Mouse (Mus musculus): ENCODE measurements around the gene S100a9. TPM values are rescaled to one million over a fixed set of nuclear protein-coding genes. Genes with fewer than 3 reads are reported as not detected.

Gene S100a9
- total RNA-seq (2021): not detected

- no peak for DNase-seq (ENCODE audit: low spot score in 2 of 2)
- intact Hi-C loops (cut with DNase I): no loop called here
These were observed at the start of gene S100a9 for GRCm38 (mm10) chr3:90695613-90696012. TSS of gene S100a9 (minus strand) at chr3:90695721.

DNA sequence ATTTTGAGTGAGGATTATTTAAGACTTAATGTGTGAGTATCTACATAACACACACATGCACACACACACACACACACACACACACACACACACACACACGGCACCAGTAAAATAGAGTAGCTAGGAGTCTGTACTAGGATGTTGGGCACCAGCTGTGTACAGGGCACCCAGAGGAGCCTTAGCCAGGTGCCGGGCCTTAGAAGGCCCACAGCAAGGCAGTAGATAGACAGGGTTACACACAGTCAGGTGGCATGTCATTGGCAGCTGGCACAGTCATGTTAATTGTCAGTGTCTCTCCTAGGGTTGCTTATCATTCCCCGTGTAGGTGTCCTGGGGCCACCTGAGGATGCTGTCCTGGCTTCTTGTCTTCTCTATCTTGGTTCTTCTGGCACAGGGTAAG, 31.1 kb upstream of the S100a9 start, which contains the start of gene Pglyrp4:
Gene Pglyrp4, plus strand, starts transcription at position 301 of the 400 bp plus-strand sequence.
- intact Hi-C loops (cut with DNase I): no loop called here
- no peak for DNase-seq (ENCODE audit: low spot score in 2 of 2)

GRCm38 (mm10) chr3:90709591-90710460, 14.3 kb upstream of the S100a9 start:
- intact Hi-C loops (cut with DNase I): loop anchor here (5.0 kb wide), 4 partner anchors 43 to 298 kb away; partner anchors contain the start of genes S100a8 and Snapin
- peak; percentile 78 to 83 for DNase-seq (ENCODE audit: low spot score in 2 of 2)

GRCm38 (mm10) chr3:90708523-90709202, 13.1 kb upstream of the S100a9 start:
- intact Hi-C loops (cut with DNase I): loop anchor here (5.0 kb wide), 3 partner anchors 41 to 296 kb away; partner anchors contain the start of gene S100a8
- DNase-seq (ENCODE audit: low spot score in 2 of 2): no peak

- DNase-seq (ENCODE audit: low spot score in 2 of 2): no peak
- intact Hi-C loops (cut with DNase I): no loop called here
These were observed 6.7 kb upstream of the S100a9 start for GRCm38 (mm10) chr3:90702244-90702643.

GRCm38 (mm10) chr3:90693496-90693895, 2.0 kb downstream of the S100a9 start:
- intact Hi-C loops (cut with DNase I): no loop called here
- no peak for DNase-seq (ENCODE audit: low spot score in 2 of 2)

GRCm38 (mm10) chr3:90686835-90687234, 8.7 kb downstream of the S100a9 start:
- DNase-seq (ENCODE audit: low spot score in 2 of 2): no peak
- intact Hi-C loops (cut with DNase I): no loop called here

- no peak for DNase-seq (ENCODE audit: low spot score in 2 of 2)
- intact Hi-C loops (cut with DNase I): no loop called here
These were observed 11.6 kb downstream of the S100a9 start for GRCm38 (mm10) chr3:90683929-90684328.

DNA sequence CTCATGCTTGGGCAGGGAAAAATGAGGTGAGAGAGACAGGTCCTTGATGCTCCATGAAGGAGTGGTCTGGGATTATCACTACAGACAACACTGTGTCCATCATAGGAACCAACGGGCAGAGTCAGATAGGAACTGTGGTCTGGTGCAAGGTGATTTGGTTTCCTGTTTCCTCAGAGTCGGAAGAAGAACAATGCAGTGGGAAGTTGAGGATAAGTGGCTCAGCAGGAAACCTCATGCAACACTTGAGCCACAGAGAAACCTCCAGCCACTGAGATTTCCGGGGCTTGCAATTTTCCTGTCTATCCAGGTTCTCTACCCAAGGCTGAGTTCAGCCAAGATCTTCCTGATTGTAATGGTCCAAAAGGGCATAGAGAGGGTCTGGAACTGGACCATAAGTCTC, 16.9 kb downstream of the S100a9 start:
- intact Hi-C loops (cut with DNase I): no loop called here
- no peak for DNase-seq (ENCODE audit: low spot score in 2 of 2)

- intact Hi-C loops (cut with DNase I): loop anchor here (5.0 kb wide), 1 partner anchor 38 kb away; no protein-coding TSS in a partner anchor
- no peak for DNase-seq (ENCODE audit: low spot score in 2 of 2)
These were observed 26.7 kb downstream of the S100a9 start, which contains the start of gene S100a8 for GRCm38 (mm10) chr3:90668846-90669245. TSS of gene S100a8 (plus strand) at chr3:90668978.

- intact Hi-C loops (cut with DNase I): no loop called here
These were observed 31.3 kb downstream of the S100a9 start for GRCm38 (mm10) chr3:90664219-90664618.

DNA sequence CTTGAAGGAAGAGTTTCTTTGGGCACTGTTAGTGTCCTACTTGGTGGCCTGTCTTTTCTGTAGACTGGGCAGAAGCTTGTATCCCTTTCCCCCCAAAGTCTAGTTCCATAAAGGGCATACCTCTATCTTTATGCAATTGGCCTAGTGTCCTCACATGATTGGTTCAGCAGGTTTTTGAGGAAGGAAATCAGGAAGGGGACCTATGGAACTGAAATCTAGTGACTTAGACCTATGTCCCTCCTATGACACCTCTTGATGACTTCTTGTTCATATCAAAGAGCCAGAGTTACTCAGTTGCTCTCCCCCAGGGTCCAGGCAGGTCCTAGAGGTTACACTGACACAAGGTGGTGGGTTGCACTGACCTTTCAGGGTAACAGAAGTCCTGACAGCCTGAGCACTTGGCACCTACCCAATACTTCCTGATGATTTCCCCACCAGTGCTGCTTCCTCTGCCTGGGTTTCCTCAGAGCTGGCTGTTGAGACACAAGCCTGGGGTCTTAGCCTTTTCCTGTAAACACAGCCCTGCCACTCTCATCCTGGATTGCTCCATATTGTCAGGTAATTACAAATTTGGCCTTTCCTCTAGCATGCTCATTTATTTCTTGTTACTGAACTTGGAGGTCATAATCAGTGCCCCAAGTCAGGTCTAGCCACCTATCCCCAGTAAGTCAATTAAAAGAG, 36.0 kb downstream of the S100a9 start:
- intact Hi-C loops (cut with DNase I): no loop called here

More at GRCm38 (mm10) chr3:90664219-90664618, 31.3 kb downstream of the S100a9 start:
- DNase-seq (ENCODE audit: low spot score in 2 of 2): no peak

DNA sequence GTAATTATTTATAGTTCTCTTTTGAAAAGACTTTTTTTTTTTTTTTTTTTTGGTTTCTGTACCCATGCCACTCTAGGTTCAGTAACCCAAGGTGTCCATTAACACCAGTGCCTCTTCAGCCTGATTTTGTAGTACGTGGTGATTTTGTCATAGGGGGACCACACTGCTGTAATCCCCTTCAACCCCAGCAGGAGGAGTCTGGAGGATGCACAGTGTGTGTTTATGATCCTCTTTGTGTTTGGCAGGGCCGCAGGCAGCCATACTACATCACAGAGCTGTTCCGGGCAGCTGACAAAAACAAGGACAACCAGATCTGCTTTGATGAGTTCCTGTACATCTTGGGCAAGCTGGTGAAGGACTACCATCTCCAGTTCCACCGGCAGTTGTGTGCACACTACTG, 38.1 kb downstream of the S100a9 start:
- intact Hi-C loops (cut with DNase I): no loop called here
- DNase-seq (ENCODE audit: low spot score in 2 of 2): no peak

More for the DNA sequence above, 36.0 kb downstream of the S100a9 start:
- no peak for DNase-seq (ENCODE audit: low spot score in 2 of 2)

DNA sequence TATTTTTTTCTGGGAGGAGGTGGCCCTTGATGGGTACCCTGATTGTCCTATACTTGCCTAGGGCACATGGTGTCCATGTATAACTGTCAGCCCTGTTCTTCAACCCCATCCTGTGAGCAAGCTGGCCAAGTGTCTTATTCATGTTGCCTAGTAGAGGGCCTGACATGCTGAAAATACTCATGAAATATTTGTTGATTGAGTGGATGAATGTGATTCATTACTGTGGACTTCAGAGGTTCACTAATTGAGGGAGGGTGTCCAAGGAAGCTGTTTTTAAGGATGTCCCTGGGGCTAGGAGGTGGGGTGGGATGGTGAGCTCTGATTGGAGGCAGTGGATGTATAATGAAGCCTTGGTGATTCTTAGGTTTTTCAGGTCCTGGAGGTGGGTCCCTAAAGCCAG, 41.8 kb downstream of the S100a9 start, which contains the start of gene S100a7a:
Gene S100a7a, plus strand, starts transcription at position 301 of the 400 bp plus-strand sequence.
- intact Hi-C loops (cut with DNase I): loop anchor here (2.0 to 5.0 kb wide), 3 partner anchors 36 to 159 kb away; partner anchors contain the start of genes S100a1 and S100a13
- no peak for DNase-seq (ENCODE audit: low spot score in 2 of 2)

- intact Hi-C loops (cut with DNase I): loop anchor here (2.0 to 5.0 kb wide), 3 partner anchors 36 to 158 kb away; partner anchors contain the start of genes S100a1 and S100a13
- peak; percentile 71 to 80 for DNase-seq (ENCODE audit: low spot score in 2 of 2)
These were observed 42.5 kb downstream of the S100a9 start for GRCm38 (mm10) chr3:90652878-90653508.

GRCm38 (mm10) chr3:90649832-90650231, 45.7 kb downstream of the S100a9 start:
- DNase-seq (ENCODE audit: low spot score in 2 of 2): no peak
- intact Hi-C loops (cut with DNase I): loop anchor here (2.0 to 5.0 kb wide), 3 partner anchors 33 to 138 kb away; partner anchors contain the start of genes S100a1 and S100a13

- DNase-seq (ENCODE audit: low spot score in 2 of 2): peak in 1 of 2 experiments; percentile 8
- intact Hi-C loops (cut with DNase I): loop anchor here (2.0 kb wide), 1 partner anchor 62 kb away; no protein-coding TSS in a partner anchor
These were observed 46.5 kb downstream of the S100a9 start for GRCm38 (mm10) chr3:90648981-90649380.

DNA sequence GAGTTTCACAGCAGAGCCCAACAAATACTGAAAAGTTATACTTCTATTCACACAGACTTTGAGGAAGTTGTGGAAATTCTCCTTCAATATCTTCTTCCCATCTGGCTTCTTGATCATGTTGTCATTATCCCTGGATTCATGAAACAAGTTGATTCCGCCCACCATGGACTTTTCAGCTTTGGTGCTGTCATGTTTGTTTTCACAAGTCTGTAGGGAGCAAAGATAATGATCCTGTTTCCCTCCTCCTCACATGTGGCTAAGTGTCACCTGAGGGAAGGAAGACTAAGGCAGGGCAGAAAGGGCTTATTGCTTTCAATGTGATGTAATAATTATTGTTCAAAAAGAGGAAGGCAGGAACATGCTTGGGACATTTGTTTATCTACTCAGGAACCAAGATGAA, 48.2 kb downstream of the S100a9 start:
- intact Hi-C loops (cut with DNase I): no loop called here
- DNase-seq (ENCODE audit: low spot score in 2 of 2): no peak

DNA sequence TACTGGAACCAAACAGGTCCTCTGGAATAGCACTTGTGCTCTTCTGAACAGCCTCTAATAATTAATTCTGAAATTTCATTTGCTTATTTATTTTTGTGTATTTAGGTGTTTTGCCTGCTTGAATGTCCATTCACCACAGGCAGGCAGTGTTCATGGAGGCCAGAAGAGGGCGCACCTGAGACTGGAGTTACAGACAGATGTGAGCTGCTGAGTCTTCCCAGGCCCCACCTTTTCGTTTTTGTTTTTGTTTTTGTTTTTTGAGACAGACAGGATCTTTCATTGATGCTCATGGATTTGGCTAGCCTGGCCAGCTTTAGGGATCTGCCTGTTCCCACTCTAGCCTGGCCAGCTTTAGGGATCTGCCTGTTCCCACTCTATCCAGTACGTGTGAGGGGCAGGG, 51.3 kb downstream of the S100a9 start:
- intact Hi-C loops (cut with DNase I): no loop called here

More for the DNA sequence above, 51.3 kb downstream of the S100a9 start:
- DNase-seq (ENCODE audit: low spot score in 2 of 2): peak in 1 of 2 experiments; percentile 25
